Mouse (Mus musculus): Measurements from ENCODE around the gene Clcf1. TPM values are rescaled to one million over a fixed set of nuclear protein-coding genes. Genes with fewer than 3 reads are reported as not detected.

Clcf1 gene
- total RNA-seq, 2 experiments from 2014 or later = 0.88 to 0.90 TPM

- DNase-seq (ENCODE audit: low spot score in 2 of 2) = no peak
Measured at GRCm38 (mm10) chr19:4192251-4192985, 21.6 kb upstream of the Clcf1 start.

- no peak for DNase-seq (ENCODE audit: low spot score in 2 of 2)
Measured at GRCm38 (mm10) chr19:4193129-4193528, 20.9 kb upstream of the Clcf1 start.

- DNase-seq (ENCODE audit: low spot score in 2 of 2) = no peak
Measured at GRCm38 (mm10) chr19:4194021-4194724, 19.9 kb upstream of the Clcf1 start.

- peak in 1 of 2 experiments; percentile 55 for DNase-seq (ENCODE audit: low spot score in 2 of 2)
Measured at GRCm38 (mm10) chr19:4194776-4195650, 19.0 kb upstream of the Clcf1 start.

- DNase-seq (ENCODE audit: low spot score in 2 of 2) = no peak
Measured at GRCm38 (mm10) chr19:4196048-4196447, 18.0 kb upstream of the Clcf1 start.

- DNase-seq (ENCODE audit: low spot score in 2 of 2) = no peak
Measured at GRCm38 (mm10) chr19:4196548-4196947, 17.5 kb upstream of the Clcf1 start.

- no peak for DNase-seq (ENCODE audit: low spot score in 2 of 2)
Measured at GRCm38 (mm10) chr19:4197180-4197579, 16.9 kb upstream of the Clcf1 start.

GRCm38 (mm10) chr19:4201291-4201909 lies 12.6 kb upstream of the Clcf1 start, which contains the start of gene Rad9a:
Gene Rad9a, minus strand, starts transcription at chr19:4201662.
- DNase-seq (ENCODE audit: low spot score in 2 of 2) = peak; percentile 89 to 96

GRCm38 (mm10) chr19:4202149-4202548 lies 11.9 kb upstream of the Clcf1 start:
- no peak for DNase-seq (ENCODE audit: low spot score in 2 of 2)

- DNase-seq (ENCODE audit: low spot score in 2 of 2) = no peak
Measured at GRCm38 (mm10) chr19:4203148-4203547, 10.9 kb upstream of the Clcf1 start.

- no peak for DNase-seq (ENCODE audit: low spot score in 2 of 2)
Measured at GRCm38 (mm10) chr19:4203604-4204326, 10.3 kb upstream of the Clcf1 start.

- DNase-seq (ENCODE audit: low spot score in 2 of 2) = no peak
Measured at GRCm38 (mm10) chr19:4204889-4205288, 9.1 kb upstream of the Clcf1 start.

- peak; percentile 53 to 60 for DNase-seq (ENCODE audit: low spot score in 2 of 2)
Measured at GRCm38 (mm10) chr19:4206971-4207370, 7.1 kb upstream of the Clcf1 start.

GRCm38 (mm10) chr19:4208563-4208962 lies 5.5 kb upstream of the Clcf1 start:
- DNase-seq (ENCODE audit: low spot score in 2 of 2) = no peak

GRCm38 (mm10) chr19:4211891-4212588 lies 2.0 kb upstream of the Clcf1 start:
- DNase-seq (ENCODE audit: low spot score in 2 of 2) = no peak

- no peak for DNase-seq (ENCODE audit: low spot score in 2 of 2)
Measured at GRCm38 (mm10) chr19:4213524-4213974, 489 bp upstream of the Clcf1 start.

GRCm38 (mm10) chr19:4214771-4215450 lies 873 bp downstream of the Clcf1 start:
- DNase-seq (ENCODE audit: low spot score in 2 of 2) = no peak

GRCm38 (mm10) chr19:4215451-4215840 lies 1.4 kb downstream of the Clcf1 start:
- DNase-seq (ENCODE audit: low spot score in 2 of 2) = no peak

GRCm38 (mm10) chr19:4216041-4216685 lies 2.1 kb downstream of the Clcf1 start:
- no peak for DNase-seq (ENCODE audit: low spot score in 2 of 2)

Measured in layer of hippocampus, postnatal 14 days (tissue).